Mouse (Mus musculus): ENCODE measurements around the gene Fam20c. TPM values are rescaled to one million over a fixed set of nuclear protein-coding genes. Genes with fewer than 3 reads are reported as not detected.

The Fam20c gene
- total RNA-seq, 1 experiment, result 8.0 TPM

- no peak for TF ChIP-seq ZNF384 (IDR thresholded peaks at IDR 0.05; ENCODE audit: low read depth, low read length)
- no peak for TF ChIP-seq MAFK (IDR thresholded peaks at IDR 0.05; ENCODE audit: insufficient read depth, low read depth, low read length)
- TF ChIP-seq HCFC1 (IDR thresholded peaks at IDR 0.05; ENCODE audit: borderline replicate concordance, insufficient read depth, low read length), result no peak
- no peak for TF ChIP-seq CHD2 (IDR thresholded peaks at IDR 0.05; ENCODE audit: low read depth, low read length)
- TF ChIP-seq ZC3H11A (IDR thresholded peaks at IDR 0.05; ENCODE audit: borderline replicate concordance, low read depth, low read length), result no peak
- Histone ChIP-seq H3K9me3 (ENCODE audit: control insufficient read depth, insufficient read depth, low read depth, low read length) (no peaks in the 10 kb centered on the region), H3K27ac (ENCODE audit: insufficient read depth, low read depth, low read length, poor library complexity, severe bottlenecking) (no peak overlapping the region)
These were observed 20.9 kb upstream of the Fam20c start for GRCm38 (mm10) chr5:138733317-138733899.

GRCm38 (mm10) chr5:138734018-138734417, 20.3 kb upstream of the Fam20c start:
- Histone ChIP-seq H3K36me3 (ENCODE audit: control insufficient read depth, insufficient read depth, low read length, poor library complexity, severe bottlenecking) (no peaks in the 10 kb centered on the region), H3K9ac (ENCODE audit: insufficient read depth, low read depth, low read length, poor library complexity, severe bottlenecking) (no peak overlapping the region), H3K9me3 (ENCODE audit: control insufficient read depth, insufficient read depth, low read depth, low read length) (no peaks in the 10 kb centered on the region), H3K4me1 (ENCODE audit: control insufficient read depth in 2 of 2, insufficient read depth in 2 of 2, low read length in 2 of 2, poor library complexity in 1 of 2) (no peaks in the 10 kb centered on the region; a peak in 1 of 4 replicates), H3K27ac (ENCODE audit: insufficient read depth, low read depth, low read length, poor library complexity, severe bottlenecking) (no peak overlapping the region), H3K4me3 (ENCODE audit: insufficient read depth in 1 of 2, low read depth in 1 of 2, low read length in 2 of 2, poor library complexity in 1 of 2, severe bottlenecking in 1 of 2) (no peak overlapping the region)
- TF ChIP-seq CHD2 (IDR thresholded peaks at IDR 0.05; ENCODE audit: low read depth, low read length) (no peak), HCFC1 (IDR thresholded peaks at IDR 0.05; ENCODE audit: borderline replicate concordance, insufficient read depth, low read length) (no peak), ZC3H11A (IDR thresholded peaks at IDR 0.05; ENCODE audit: borderline replicate concordance, low read depth, low read length) (no peak), MAFK (IDR thresholded peaks at IDR 0.05; ENCODE audit: insufficient read depth, low read depth, low read length) (no peak), ZNF384 (IDR thresholded peaks at IDR 0.05; ENCODE audit: low read depth, low read length) (no peak)
- in situ Hi-C loops (cut with MboI; ENCODE audit: low sequenced_read_pairs in 2 of 2, unreplicated experiment in 2 of 2), result no loop called here
- DNase-seq (ENCODE audit: low read depth, low spot score), result no peak

More at GRCm38 (mm10) chr5:138733317-138733899, 20.9 kb upstream of the Fam20c start:
- in situ Hi-C loops (cut with MboI; ENCODE audit: low sequenced_read_pairs in 2 of 2, unreplicated experiment in 2 of 2), result no loop called here
- no peak overlapping the region for H3K9ac ChIP-seq (ENCODE audit: insufficient read depth, low read depth, low read length, poor library complexity, severe bottlenecking)
- DNase-seq (ENCODE audit: low read depth, low spot score), result no peak
- no peaks in the 10 kb centered on the region; a peak in 1 of 4 replicates for H3K4me1 ChIP-seq (ENCODE audit: control insufficient read depth in 2 of 2, insufficient read depth in 2 of 2, low read length in 2 of 2, poor library complexity in 1 of 2)
- H3K36me3 ChIP-seq (ENCODE audit: control insufficient read depth, insufficient read depth, low read length, poor library complexity, severe bottlenecking), result no peaks in the 10 kb centered on the region
- no peak overlapping the region for H3K4me3 ChIP-seq (ENCODE audit: insufficient read depth in 1 of 2, low read depth in 1 of 2, low read length in 2 of 2, poor library complexity in 1 of 2, severe bottlenecking in 1 of 2)

- Histone ChIP-seq H3K4me3 (ENCODE audit: insufficient read depth in 1 of 2, low read depth in 1 of 2, low read length in 2 of 2, poor library complexity in 1 of 2, severe bottlenecking in 1 of 2) (no peak overlapping the region), H3K9ac (ENCODE audit: insufficient read depth, low read depth, low read length, poor library complexity, severe bottlenecking) (no peak overlapping the region), H3K36me3 (ENCODE audit: control insufficient read depth, insufficient read depth, low read length, poor library complexity, severe bottlenecking) (no peaks in the 10 kb centered on the region), H3K4me1 (ENCODE audit: control insufficient read depth in 2 of 2, insufficient read depth in 2 of 2, low read length in 2 of 2, poor library complexity in 1 of 2) (no peaks in the 10 kb centered on the region; a peak in 1 of 4 replicates), H3K27ac (ENCODE audit: insufficient read depth, low read depth, low read length, poor library complexity, severe bottlenecking) (no peak overlapping the region), H3K9me3 (ENCODE audit: control insufficient read depth, insufficient read depth, low read depth, low read length) (no peaks in the 10 kb centered on the region)
- DNase-seq (ENCODE audit: low read depth, low spot score), result no peak
- in situ Hi-C loops (cut with MboI; ENCODE audit: low sequenced_read_pairs in 2 of 2, unreplicated experiment in 2 of 2), result no loop called here
- TF ChIP-seq ZC3H11A (IDR thresholded peaks at IDR 0.05; ENCODE audit: borderline replicate concordance, low read depth, low read length) (no peak), MAFK (IDR thresholded peaks at IDR 0.05; ENCODE audit: insufficient read depth, low read depth, low read length) (no peak), ZNF384 (IDR thresholded peaks at IDR 0.05; ENCODE audit: low read depth, low read length) (no peak), CHD2 (IDR thresholded peaks at IDR 0.05; ENCODE audit: low read depth, low read length) (no peak), HCFC1 (IDR thresholded peaks at IDR 0.05; ENCODE audit: borderline replicate concordance, insufficient read depth, low read length) (no peak)
These were observed 19.0 kb upstream of the Fam20c start for GRCm38 (mm10) chr5:138735201-138735757.

GRCm38 (mm10) chr5:138740150-138740549, 14.2 kb upstream of the Fam20c start:
- H3K9ac ChIP-seq (ENCODE audit: insufficient read depth, low read depth, low read length, poor library complexity, severe bottlenecking), result no peak overlapping the region
- H3K36me3 ChIP-seq (ENCODE audit: control insufficient read depth, insufficient read depth, low read length, poor library complexity, severe bottlenecking), result no peaks in the 10 kb centered on the region
- in situ Hi-C loops (cut with MboI; ENCODE audit: low sequenced_read_pairs in 2 of 2, unreplicated experiment in 2 of 2), result no loop called here
- no peak overlapping the region for H3K27ac ChIP-seq (ENCODE audit: insufficient read depth, low read depth, low read length, poor library complexity, severe bottlenecking)
- H3K4me1 ChIP-seq (ENCODE audit: control insufficient read depth in 2 of 2, insufficient read depth in 2 of 2, low read length in 2 of 2, poor library complexity in 1 of 2), result no peaks in the 10 kb centered on the region; a peak in 1 of 4 replicates
- DNase-seq (ENCODE audit: low read depth, low spot score), result no peak
- TF ChIP-seq MAFK (IDR thresholded peaks at IDR 0.05; ENCODE audit: insufficient read depth, low read depth, low read length) (no peak), ZC3H11A (IDR thresholded peaks at IDR 0.05; ENCODE audit: borderline replicate concordance, low read depth, low read length) (no peak), ZNF384 (IDR thresholded peaks at IDR 0.05; ENCODE audit: low read depth, low read length) (no peak), HCFC1 (IDR thresholded peaks at IDR 0.05; ENCODE audit: borderline replicate concordance, insufficient read depth, low read length) (no peak), CHD2 (IDR thresholded peaks at IDR 0.05; ENCODE audit: low read depth, low read length) (no peak)
- H3K9me3 ChIP-seq (ENCODE audit: control insufficient read depth, insufficient read depth, low read depth, low read length), result no peaks in the 10 kb centered on the region
- no peak overlapping the region for H3K4me3 ChIP-seq (ENCODE audit: insufficient read depth in 1 of 2, low read depth in 1 of 2, low read length in 2 of 2, poor library complexity in 1 of 2, severe bottlenecking in 1 of 2)

Measured in ES-E14 (cell line).